Mouse (Mus musculus) cerebellum, adult 2 months (tissue): ENCODE results near the gene Rimbp2.

Source experiments
- CTCF ChIP-seq: fragments of 200-500 bp; IDR thresholded peaks from 2 replicates; pipeline ENCODE4 v1.5.1; 2011; ENCODE audit warnings: low read depth, mild to moderate bottlenecking, control low read depth, low read length, moderate library complexity, borderline replicate concordance; ENCODE audit not compliant: insufficient read depth
- POLR2A ChIP-seq: fragments of 200-500 bp; IDR thresholded peaks from 2 replicates; pipeline ENCODE4 v1.6.1; 2011; ENCODE audit warnings: low read length, control low read depth, borderline replicate concordance; ENCODE audit not compliant: insufficient read depth

DNA sequence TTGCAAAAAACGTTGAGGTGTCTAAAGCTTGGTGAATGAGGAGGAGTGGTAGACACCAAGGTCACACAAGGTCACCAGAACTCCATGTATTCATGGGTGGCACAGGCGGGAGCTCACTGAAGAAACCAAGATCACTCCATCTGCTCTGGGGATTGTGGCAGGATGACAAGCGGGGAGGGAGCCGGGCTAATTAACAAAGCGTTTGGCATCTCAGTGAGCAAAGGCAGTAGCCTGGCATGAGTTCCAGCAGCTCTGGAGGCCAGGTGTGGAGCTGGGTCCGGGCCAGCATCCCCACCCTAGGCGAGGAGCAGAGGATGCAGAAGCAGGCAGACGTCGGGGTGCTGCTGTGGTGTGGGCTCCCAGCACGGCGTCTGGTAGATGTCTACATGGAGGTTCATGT lies 108.3 kb downstream of the Rimbp2 start:
- TF ChIP-seq CTCF: no peak
- TF ChIP-seq POLR2A: no peak
